Mouse (Mus musculus): Measurements from ENCODE around the gene Kcnj5. TPM values are rescaled to one million over a fixed set of nuclear protein-coding genes. Genes with fewer than 3 reads are reported as not detected.

Kcnj5 gene
- polyA plus RNA-seq, 1 experiment from 2014 or later: not detected

DNA sequence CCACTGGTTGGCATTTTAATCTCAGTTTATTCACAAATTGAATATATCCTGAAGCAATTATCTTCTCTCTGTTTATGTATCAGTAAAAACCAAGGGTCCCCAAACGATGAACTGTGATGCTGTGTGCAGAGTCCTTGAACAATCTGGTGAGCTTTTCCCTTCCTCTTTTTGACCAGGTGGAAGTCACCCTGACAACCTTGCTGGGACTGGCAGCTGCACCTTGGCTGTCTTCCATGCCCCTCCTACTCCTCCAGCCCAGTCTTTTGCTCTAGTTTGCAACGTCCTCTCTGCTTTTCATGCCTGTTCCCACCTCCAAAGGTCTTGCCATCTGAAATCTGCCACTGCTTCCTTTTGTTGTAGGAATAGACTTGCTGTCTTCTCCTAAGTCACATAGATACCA lies 24.7 kb upstream of the Kcnj5 start:
- ChIA-PET CTCF (interaction anchor here (1.6 kb wide), 1 partner anchor 78 kb away, joined by 3 read pairs; no protein-coding TSS in a partner anchor), POLR2A (no interaction called here)
- no peak for ATAC-seq
- no peak for TF ChIP-seq CTCF (IDR thresholded peaks at IDR 0.05)
- peaks cover 4% of the 10 kb centered on the region for H3K27me3 ChIP-seq
- DNase-seq (ENCODE audit: low read depth, low spot score): no peak
- in situ Hi-C loops (cut with MboI; ENCODE audit: low pct_unique_long_range_greater_than_20kb): loop anchor here (25.0 kb wide), 1 partner anchor 807 kb away; no protein-coding TSS in a partner anchor

DNA sequence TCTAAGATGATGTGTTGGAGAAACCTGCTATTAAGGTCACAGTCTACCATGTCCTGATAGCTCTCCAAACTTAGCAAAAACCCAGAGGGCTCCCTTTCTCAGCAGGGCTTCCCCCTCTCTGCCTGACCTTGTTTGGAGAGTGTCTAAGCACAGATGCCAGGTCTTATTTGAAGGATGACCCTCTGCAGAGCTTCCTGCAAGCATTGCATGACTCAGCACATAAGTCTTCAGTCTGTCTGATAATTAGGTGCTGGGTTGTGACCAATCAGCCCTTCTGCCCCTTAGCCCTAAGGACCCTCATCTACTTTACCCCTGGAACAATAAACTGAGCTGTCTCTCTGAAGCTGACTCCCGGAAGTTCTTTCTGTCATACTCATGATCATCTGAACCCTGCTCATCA lies 16.6 kb upstream of the Kcnj5 start:
- CTCF ChIA-PET: interaction anchor here (1.0 kb wide), 1 partner anchor 10 kb away, joined by 3 read pairs; no protein-coding TSS in a partner anchor
- DNase-seq (ENCODE audit: low read depth, low spot score) (no peak), ATAC-seq (no peak)
- POLR2A ChIA-PET: no interaction called here
- peaks cover 9% of the 10 kb centered on the region for H3K27me3 ChIP-seq
- TF ChIP-seq CTCF (IDR thresholded peaks at IDR 0.05): no peak
- in situ Hi-C loops (cut with MboI; ENCODE audit: low pct_unique_long_range_greater_than_20kb): loop anchor here (25.0 kb wide), 1 partner anchor 798 kb away; no protein-coding TSS in a partner anchor

DNA sequence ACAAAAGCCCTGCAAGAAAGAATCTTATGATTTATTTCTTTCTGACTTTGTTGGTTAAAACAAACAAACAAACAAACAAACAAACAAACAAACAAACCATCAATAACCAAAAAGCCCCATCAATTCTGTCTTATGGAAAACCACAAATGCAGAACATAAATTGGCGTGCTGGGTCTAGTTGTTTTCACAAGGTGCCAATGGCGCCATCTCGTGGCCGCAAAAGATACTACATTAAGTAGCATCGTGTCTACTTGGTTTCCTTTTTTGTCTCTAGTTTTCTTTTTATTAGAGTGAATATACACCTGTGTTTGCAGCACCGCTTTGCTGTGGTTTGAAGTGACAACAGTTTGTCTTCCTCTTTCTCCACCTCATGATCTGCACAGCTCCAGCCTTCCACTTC lies 6.2 kb upstream of the Kcnj5 start:
- no peaks in the 10 kb centered on the region for H3K27me3 ChIP-seq
- peak; percentile 81 for TF ChIP-seq CTCF (IDR thresholded peaks at IDR 0.05)
- no peak for ATAC-seq
- DNase-seq (ENCODE audit: low read depth, low spot score): no peak
- ChIA-PET POLR2A (no interaction called here), CTCF (interaction anchor here (0.9 to 3.1 kb wide), 6 partner anchors 9 to 177 kb away, joined by 3 to 34 read pairs (median 3); no protein-coding TSS in a partner anchor)
- in situ Hi-C loops (cut with MboI; ENCODE audit: low pct_unique_long_range_greater_than_20kb): loop anchor here (25.0 kb wide), 1 partner anchor 788 kb away; no protein-coding TSS in a partner anchor

DNA sequence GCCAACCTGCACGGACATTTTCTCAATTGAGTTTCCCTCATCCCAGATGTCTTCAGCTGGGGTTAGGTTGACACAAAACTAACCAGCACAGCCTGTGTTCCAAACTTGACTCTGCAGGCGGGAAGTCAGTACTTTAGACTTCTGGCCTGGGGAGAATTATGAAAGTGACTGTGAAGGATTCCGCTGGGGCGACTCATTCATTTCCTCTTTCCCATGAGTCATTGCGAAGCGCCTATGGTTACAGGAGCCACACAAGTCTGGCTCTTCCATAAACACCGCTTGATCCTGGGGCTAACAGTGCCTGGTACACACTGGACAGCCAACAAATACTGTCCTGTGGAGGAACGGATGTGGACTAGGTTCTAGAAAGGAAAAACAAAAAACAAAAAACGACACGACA lies 5.2 kb upstream of the Kcnj5 start:
- in situ Hi-C loops (cut with MboI; ENCODE audit: low pct_unique_long_range_greater_than_20kb): loop anchor here (10.0 kb wide), 1 partner anchor 405 kb away; no protein-coding TSS in a partner anchor
- no peak for ATAC-seq
- no peak for TF ChIP-seq CTCF (IDR thresholded peaks at IDR 0.05)
- H3K27me3 ChIP-seq: peaks cover 4% of the 10 kb centered on the region
- CTCF ChIA-PET: interaction anchor here (3.2 kb wide), 1 partner anchor 77 kb away, joined by 12 read pairs; no protein-coding TSS in a partner anchor
- DNase-seq (ENCODE audit: low read depth, low spot score): no peak
- POLR2A ChIA-PET: no interaction called here

DNA sequence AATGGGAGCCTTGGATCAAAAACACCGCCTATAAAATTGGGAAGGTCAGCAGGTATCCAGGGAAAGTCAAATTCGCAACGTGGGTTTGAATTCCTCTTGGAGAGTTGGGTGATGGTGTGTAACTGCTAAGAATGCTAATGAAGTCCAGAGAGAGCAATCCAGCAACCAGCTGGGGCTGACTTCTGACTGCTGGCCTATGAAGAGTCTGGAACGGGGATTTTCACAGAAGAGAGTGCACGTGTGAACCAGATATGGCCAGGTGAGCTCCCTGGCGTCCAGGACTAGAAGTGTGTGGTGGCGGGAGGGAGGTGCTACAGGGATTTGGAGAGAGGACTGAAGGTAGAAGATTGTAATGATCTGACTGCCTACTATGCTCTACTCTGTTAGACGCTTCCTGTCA lies 3.9 kb upstream of the Kcnj5 start:
- TF ChIP-seq CTCF (IDR thresholded peaks at IDR 0.05): no peak
- in situ Hi-C loops (cut with MboI; ENCODE audit: low pct_unique_long_range_greater_than_20kb): loop anchor here (10.0 kb wide), 1 partner anchor 403 kb away; no protein-coding TSS in a partner anchor
- ChIA-PET CTCF (interaction anchor here (3.2 kb wide), 1 partner anchor 76 kb away, joined by 12 read pairs; no protein-coding TSS in a partner anchor), POLR2A (no interaction called here)
- peaks cover 8% of the 10 kb centered on the region for H3K27me3 ChIP-seq
- ATAC-seq: no peak
- DNase-seq (ENCODE audit: low read depth, low spot score): no peak

DNA sequence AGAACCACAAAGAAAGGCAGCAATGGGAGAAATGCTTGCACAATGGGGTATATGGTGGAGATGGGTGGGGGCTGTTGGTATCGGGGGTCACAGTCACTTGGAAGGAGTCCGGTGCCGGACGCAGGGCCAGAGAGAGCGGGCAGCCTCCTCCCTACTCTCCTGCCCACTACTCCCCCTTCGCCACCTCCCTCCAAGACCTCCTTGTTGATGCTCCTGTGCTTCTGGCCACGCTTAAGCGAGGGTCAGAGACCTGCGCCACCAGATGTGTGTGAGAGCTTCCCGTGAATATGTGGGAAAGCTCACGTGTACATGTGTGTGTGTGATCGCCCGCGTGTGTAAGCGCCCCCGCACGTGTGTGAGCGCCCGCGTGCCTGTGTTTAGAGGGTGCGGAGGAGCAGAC lies 339 bp upstream of the Kcnj5 start:
- in situ Hi-C loops (cut with MboI; ENCODE audit: low pct_unique_long_range_greater_than_20kb): loop anchor here (5.0 to 10.0 kb wide), 2 partner anchors 72 to 400 kb away; no protein-coding TSS in a partner anchor
- ATAC-seq (no peak), DNase-seq (ENCODE audit: low read depth, low spot score) (no peak)
- TF ChIP-seq CTCF (IDR thresholded peaks at IDR 0.05): no peak
- CTCF ChIA-PET: no interaction called here
- peaks cover 22% of the 10 kb centered on the region for H3K27me3 ChIP-seq
- POLR2A ChIA-PET: no interaction called here

DNA sequence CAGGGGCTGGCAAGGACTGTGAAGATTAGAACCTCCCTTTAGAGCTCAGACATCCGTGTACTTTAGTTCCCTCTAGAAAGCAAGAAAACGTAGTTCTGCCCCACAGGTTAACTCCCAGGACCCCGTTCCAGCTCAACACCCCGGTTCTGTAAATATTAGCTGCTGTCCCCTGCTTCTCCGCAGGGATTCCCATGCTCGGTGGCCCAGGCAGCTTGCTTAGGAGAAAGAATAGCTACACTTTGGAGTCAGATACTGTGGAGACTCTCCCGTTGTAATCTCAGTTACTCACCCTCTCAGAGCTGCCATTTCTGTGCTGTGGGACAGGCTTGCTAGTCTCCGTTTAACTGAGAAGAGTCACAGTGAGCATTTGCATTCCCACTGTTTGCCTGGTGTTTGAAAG lies 1.2 kb downstream of the Kcnj5 start:
- TF ChIP-seq CTCF (IDR thresholded peaks at IDR 0.05): no peak
- POLR2A ChIA-PET: interaction anchor here (1.0 kb wide), 1 partner anchor 9 kb away, joined by 3 read pairs; no protein-coding TSS in a partner anchor
- peaks cover 22% of the 10 kb centered on the region for H3K27me3 ChIP-seq

DNA sequence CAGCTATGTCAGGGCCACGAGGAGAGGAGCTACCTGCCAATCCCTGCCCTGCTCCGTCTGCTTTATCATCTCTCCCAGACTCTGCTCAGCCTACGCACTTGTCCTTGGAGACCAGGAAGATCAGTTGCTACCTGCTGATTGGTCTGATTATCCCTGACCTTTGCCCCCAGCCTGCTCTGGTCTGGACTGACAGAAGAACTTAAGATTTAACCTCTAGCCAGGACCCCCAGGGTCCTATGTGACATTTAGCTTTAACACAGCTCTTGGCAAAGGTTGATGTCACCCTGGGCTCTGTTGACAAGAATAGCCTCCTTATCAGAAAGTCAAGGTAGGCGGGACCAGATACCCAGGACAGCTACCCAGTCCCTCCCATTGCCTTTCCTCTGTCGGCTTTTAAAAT lies 3.3 kb downstream of the Kcnj5 start:
- peaks cover 22% of the 10 kb centered on the region for H3K27me3 ChIP-seq
- ATAC-seq: no peak
- no peak for TF ChIP-seq CTCF (IDR thresholded peaks at IDR 0.05)
- ChIA-PET POLR2A (no interaction called here), CTCF (no interaction called here)
- DNase-seq (ENCODE audit: low read depth, low spot score): no peak
- in situ Hi-C loops (cut with MboI; ENCODE audit: low pct_unique_long_range_greater_than_20kb): loop anchor here (5.0 to 10.0 kb wide), 2 partner anchors 69 to 396 kb away; no protein-coding TSS in a partner anchor

More for the DNA sequence above, 1.2 kb downstream of the Kcnj5 start:
- CTCF ChIA-PET: interaction anchor here (1.0 kb wide), 1 partner anchor 71 kb away, joined by 6 read pairs; no protein-coding TSS in a partner anchor
- DNase-seq (ENCODE audit: low read depth, low spot score) (no peak), ATAC-seq (no peak)
- in situ Hi-C loops (cut with MboI; ENCODE audit: low pct_unique_long_range_greater_than_20kb): loop anchor here (5.0 to 10.0 kb wide), 2 partner anchors 71 to 398 kb away; no protein-coding TSS in a partner anchor

DNA sequence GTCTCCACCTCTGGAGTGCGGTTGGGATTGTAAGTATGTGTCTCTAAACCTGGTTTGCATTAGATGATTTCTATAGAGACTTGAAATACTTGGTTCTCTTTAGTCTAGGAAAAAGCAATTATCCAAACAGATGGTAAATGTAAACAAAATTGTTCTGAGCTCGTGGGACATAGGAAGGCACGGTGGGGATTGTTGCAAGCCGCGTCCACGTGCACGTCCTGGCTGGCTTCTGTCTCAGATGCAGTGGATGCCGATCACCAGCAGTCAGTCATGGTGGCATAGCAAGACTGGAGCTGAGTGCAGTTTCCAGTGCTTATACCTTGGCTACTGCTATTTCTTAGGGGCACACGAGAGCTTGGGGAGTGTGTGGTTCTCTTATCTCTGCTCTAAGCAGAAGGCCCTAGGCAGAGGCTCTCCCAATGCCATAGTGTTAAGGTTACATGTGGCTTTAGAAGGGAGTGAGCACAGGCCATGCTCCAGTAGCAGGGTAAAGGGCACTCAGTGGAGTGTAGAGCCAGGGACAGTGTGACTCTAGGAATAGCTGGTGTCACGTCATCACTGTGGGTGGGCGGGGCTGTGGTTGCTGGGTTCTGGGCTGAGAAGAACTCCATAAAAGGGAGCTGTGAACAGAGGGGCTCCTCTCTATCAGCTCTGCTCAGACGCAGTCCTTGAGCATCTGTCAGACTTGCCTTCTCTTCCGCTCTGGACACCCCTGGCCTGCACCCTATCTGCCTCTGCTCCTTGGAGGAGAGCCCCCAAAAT lies 8.6 kb downstream of the Kcnj5 start:
- in situ Hi-C loops (cut with MboI; ENCODE audit: low pct_unique_long_range_greater_than_20kb): no loop called here
- peaks cover 8% of the 10 kb centered on the region for H3K27me3 ChIP-seq
- POLR2A ChIA-PET: no interaction called here
- no peak for DNase-seq (ENCODE audit: low read depth, low spot score)
- no peak for TF ChIP-seq CTCF (IDR thresholded peaks at IDR 0.05)
- no peak for ATAC-seq
- CTCF ChIA-PET: no interaction called here

DNA sequence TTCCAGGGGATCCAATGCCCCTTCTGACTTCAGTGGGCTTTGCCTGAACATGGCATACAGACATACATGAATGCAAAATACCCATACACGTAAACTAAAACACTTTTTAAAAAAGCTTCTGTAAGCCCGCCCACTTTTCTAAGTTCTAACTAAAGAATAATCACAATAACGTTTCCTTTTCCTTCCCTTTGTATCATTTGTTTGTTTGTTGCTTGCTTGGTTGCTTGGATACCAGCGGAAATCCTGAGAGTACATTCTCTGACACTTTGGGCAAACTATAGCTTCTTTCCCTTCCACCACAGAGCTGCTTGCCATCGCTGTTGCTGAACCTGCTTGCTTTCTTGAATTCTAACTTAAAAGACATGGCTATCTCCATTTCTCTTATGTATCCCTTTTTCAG lies 13.0 kb downstream of the Kcnj5 start:
- ChIA-PET POLR2A (no interaction called here), CTCF (no interaction called here)
- peaks cover 7% of the 10 kb centered on the region for H3K27me3 ChIP-seq
- TF ChIP-seq CTCF (IDR thresholded peaks at IDR 0.05): no peak
- in situ Hi-C loops (cut with MboI; ENCODE audit: low pct_unique_long_range_greater_than_20kb): no loop called here
- DNase-seq (ENCODE audit: low read depth, low spot score) (no peak), ATAC-seq (no peak)

DNA sequence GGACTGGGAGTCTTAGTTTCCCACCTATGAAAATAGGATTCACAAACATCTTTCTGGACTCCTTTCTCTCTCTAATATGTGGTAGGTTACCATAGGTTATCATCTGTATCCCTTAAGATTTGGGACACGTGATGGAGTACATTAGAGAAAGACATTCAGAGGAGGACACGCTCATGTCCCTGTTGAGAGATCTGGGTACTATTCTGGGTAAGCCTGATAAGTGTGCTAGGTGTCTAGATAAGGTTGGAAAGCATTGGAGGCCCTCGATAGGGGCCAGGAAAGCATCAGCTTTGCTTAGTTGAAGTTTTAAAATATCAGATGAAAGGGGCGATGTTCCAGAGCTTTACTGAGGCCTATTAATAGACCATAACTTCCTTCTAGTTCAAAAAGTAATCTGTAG lies 15.4 kb downstream of the Kcnj5 start:
- ATAC-seq: no peak
- in situ Hi-C loops (cut with MboI; ENCODE audit: low pct_unique_long_range_greater_than_20kb): no loop called here

More for the DNA sequence above, 15.4 kb downstream of the Kcnj5 start:
- TF ChIP-seq CTCF (IDR thresholded peaks at IDR 0.05): no peak
- peaks cover 12% of the 10 kb centered on the region for H3K27me3 ChIP-seq
- ChIA-PET POLR2A (no interaction called here), CTCF (interaction anchor here (1.2 kb wide), 2 partner anchors 22 to 30 kb away, joined by 3 read pairs; no protein-coding TSS in a partner anchor)
- DNase-seq (ENCODE audit: low read depth, low spot score): no peak
